Mouse (Mus musculus): ENCODE measurements around the gene Pdx1. TPM values are rescaled to one million over a fixed set of nuclear protein-coding genes. Genes with fewer than 3 reads are reported as not detected.
A peak's percentile ranks its signal among the peaks of the same experiment; 100 is the strongest.

The Pdx1 gene
- polyA plus RNA-seq (2014; fragmentation: Nextera tagmentation; extraction: Ambion mirVana): not detected in 2 replicates

DNA sequence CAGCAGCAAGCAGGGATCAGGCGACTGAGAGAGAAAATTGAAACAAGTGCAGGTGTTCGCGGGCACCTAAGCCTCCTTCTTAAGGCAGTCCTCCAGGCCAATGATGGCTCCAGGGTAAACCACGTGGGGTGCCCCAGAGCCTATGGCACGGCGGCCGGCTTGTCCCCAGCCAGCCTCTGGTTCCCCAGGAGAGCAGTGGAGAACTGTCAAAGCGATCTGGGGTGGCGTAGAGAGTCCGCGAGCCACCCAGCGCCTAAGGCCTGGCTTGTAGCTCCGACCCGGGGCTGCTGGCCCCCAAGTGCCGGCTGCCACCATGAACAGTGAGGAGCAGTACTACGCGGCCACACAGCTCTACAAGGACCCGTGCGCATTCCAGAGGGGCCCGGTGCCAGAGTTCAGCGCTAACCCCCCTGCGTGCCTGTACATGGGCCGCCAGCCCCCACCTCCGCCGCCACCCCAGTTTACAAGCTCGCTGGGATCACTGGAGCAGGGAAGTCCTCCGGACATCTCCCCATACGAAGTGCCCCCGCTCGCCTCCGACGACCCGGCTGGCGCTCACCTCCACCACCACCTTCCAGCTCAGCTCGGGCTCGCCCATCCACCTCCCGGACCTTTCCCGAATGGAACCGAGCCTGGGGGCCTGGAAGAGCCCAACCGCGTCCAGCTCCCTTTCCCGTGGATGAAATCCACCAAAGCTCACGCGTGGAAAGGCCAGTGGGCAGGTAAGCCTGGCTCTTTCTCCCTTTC is at the start of gene Pdx1:
TSS of gene Pdx1 (plus strand) at position 34 of the 747 bp plus-strand sequence.
- no peak within 1 kb of the TSS for H3K9ac ChIP-seq (ENCODE audit: low read depth, low read length)
- ATAC-seq (ENCODE audit: low read depth) (no peak), DNase-seq (ENCODE audit: low spot score) (no peak)
- H3K27me3 ChIP-seq (replicated peaks; ENCODE audit: control insufficient read depth, insufficient read depth, low read length): peaks cover 98% of the 10 kb centered on the region
- H3K4me2 ChIP-seq (ENCODE audit: low read depth, low read length): no peak within 1 kb of the TSS
- no peaks in the 10 kb centered on the region for H3K4me1 ChIP-seq (ENCODE audit: control insufficient read depth, insufficient read depth, low read length)
- under 1% methylated on average over 25 of the region's 44 CpGs for WGBS
- no peaks in the 10 kb centered on the region for H3K9me3 ChIP-seq (ENCODE audit: control insufficient read depth, low read length)
- no peak within 1 kb of the TSS for H3K4me3 ChIP-seq (ENCODE audit: low read depth, low read length)
- no peak within 1 kb of the TSS for H3K27ac ChIP-seq (replicated peaks; ENCODE audit: low read depth, low read length)
- H3K36me3 ChIP-seq (ENCODE audit: control insufficient read depth, insufficient read depth, low read length): no peaks in the 10 kb centered on the region

DNA sequence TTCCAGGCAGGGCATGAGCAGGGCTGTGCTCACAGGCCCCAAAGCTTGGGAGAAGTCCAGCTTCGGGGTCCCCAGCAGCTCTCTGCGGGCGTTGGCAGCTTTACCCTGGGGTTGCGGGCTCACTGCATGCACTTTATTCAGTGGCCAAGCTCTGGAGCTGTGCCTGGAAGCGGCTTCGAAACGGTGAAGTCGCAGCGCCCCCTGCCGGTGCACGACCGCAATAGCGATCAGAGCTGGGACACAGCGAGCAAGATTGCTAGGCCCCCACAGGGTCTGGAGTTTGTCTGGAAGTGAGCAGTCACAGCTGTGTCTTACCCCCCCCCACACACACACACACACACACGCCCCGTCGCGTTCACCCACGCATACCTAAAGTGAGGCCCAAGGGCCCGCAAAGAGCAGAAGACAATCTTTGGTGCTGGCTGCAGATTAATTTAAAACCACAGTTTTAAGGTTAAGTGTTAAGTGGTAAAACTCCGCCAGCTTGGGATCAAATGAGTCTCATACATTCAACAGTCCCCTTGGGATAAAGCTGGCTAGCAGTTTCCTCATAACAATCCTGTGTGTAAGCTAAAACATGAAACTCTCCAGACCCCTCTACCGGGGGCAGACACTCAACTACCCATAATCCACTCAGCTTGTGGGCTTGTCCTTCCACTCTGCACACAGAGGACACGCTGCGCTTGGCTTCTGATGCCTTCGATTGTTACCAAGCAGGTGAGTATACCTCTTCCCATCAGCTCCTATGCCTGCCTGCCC is 42.2 kb upstream of the Pdx1 start:
- no peak overlapping the region for H3K4me3 ChIP-seq (ENCODE audit: low read depth, low read length)
- no peaks in the 10 kb centered on the region for H3K36me3 ChIP-seq (ENCODE audit: control insufficient read depth, insufficient read depth, low read length)
- 0 out of 2 replicates have a peak overlapping the region, but pooled peaks have one; percentile 22 for H3K9ac ChIP-seq (ENCODE audit: low read depth, low read length)
- peak; percentile 84 for ATAC-seq (ENCODE audit: low read depth)
- 17% methylated on average over 19 of the region's 25 CpGs for WGBS
- 0 out of 2 replicates have a peak, but pooled peaks cover 4% of the 10 kb centered on the region for H3K4me1 ChIP-seq (ENCODE audit: control insufficient read depth, insufficient read depth, low read length)
- H3K27me3 ChIP-seq (replicated peaks; ENCODE audit: control insufficient read depth, insufficient read depth, low read length): peaks cover 48% of the 10 kb centered on the region
- peak; percentile 85 for DNase-seq (ENCODE audit: low spot score)
- H3K4me2 ChIP-seq (ENCODE audit: low read depth, low read length): peak overlapping the region; percentile 35
- no peaks in the 10 kb centered on the region for H3K9me3 ChIP-seq (ENCODE audit: control insufficient read depth, low read length)
- H3K27ac ChIP-seq (replicated peaks; ENCODE audit: low read depth, low read length): no peak overlapping the region

DNA sequence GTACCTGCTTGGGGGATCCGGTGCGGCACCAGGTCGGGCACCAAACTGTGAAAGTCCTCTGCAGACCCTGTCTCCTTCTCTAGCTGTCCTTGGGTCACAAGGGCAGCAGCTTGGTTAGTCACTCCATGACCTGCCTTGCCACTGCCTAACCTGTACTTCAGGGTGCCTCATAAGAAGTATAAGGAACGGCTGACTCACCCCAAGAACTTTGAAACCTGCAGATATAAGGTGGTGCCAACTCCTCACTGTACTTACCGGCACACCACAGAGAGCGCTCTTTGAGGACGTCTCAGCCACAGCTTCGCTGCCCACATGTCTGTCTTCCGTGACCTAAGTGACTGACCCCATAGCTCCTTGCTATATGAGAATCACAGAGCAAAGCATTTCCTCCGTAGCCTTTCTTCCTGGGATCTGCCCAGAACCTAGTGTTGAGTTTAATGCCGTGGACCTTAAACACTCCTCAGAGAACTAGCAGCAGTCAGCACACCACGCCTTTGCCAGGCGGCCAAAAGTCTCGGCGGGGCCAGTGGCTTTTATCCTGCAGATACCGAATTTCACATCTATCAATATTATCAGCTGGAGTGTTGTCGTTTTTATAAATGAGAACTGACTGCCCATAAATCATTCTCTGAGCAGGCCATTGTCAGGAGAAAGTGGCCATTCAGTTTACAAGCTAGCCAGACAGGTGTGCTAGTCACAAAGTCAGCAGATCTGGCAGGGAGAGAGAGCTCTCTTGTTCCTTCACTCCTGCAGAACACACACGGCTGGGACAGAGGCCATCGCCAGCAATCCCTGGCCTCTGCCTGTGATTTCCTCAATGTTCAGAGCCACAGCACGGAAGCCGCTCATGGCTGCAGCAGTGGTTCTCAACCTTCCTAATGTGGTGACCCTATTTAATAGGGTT is 34.1 kb upstream of the Pdx1 start:
- Histone ChIP-seq H3K4me1 (ENCODE audit: control insufficient read depth, insufficient read depth, low read length) (no peaks in the 10 kb centered on the region), H3K27ac (replicated peaks; ENCODE audit: low read depth, low read length) (no peak overlapping the region), H3K4me3 (ENCODE audit: low read depth, low read length) (no peak overlapping the region), H3K36me3 (ENCODE audit: control insufficient read depth, insufficient read depth, low read length) (no peaks in the 10 kb centered on the region), H3K4me2 (ENCODE audit: low read depth, low read length) (no peak overlapping the region), H3K9me3 (ENCODE audit: control insufficient read depth, low read length) (no peaks in the 10 kb centered on the region), H3K9ac (ENCODE audit: low read depth, low read length) (no peak overlapping the region), H3K27me3 (replicated peaks; ENCODE audit: control insufficient read depth, insufficient read depth, low read length) (no peaks in the 10 kb centered on the region)
- no peak for DNase-seq (ENCODE audit: low spot score)
- WGBS: 80% methylated on average over 21 of the region's 21 CpGs
- ATAC-seq (ENCODE audit: low read depth): no peak

DNA sequence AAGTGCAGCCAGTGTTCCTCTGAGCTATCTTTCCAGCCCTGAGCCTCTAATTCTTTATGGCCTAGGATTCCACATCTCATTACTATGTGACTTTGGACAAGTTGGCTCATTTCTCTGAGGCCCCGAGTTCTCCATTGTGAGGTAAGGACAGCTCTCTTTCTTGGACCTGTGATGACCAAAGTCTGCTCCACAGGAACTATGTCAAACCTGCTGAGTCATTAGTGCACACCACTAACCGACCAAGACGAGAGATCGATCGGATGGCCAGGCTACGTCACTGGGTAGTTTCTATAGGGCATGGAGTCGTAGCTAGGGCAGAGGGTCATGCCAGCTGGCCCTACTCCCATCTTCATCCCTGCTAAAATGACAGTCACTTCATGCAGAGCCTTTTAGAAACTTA is 25.9 kb upstream of the Pdx1 start:
- ATAC-seq (ENCODE audit: low read depth): no peak
- H3K9ac ChIP-seq (ENCODE audit: low read depth, low read length): no peak overlapping the region
- WGBS: 83% methylated on average over 7 of the region's 7 CpGs
- DNase-seq (ENCODE audit: low spot score): no peak
- H3K4me2 ChIP-seq (ENCODE audit: low read depth, low read length): no peak overlapping the region
- no peak overlapping the region for H3K27ac ChIP-seq (replicated peaks; ENCODE audit: low read depth, low read length)
- H3K4me1 ChIP-seq (ENCODE audit: control insufficient read depth, insufficient read depth, low read length): no peaks in the 10 kb centered on the region
- no peaks in the 10 kb centered on the region for H3K9me3 ChIP-seq (ENCODE audit: control insufficient read depth, low read length)
- no peak overlapping the region for H3K4me3 ChIP-seq (ENCODE audit: low read depth, low read length)
- peaks cover 3% of the 10 kb centered on the region; the same call in 1 of the 2 replicates for H3K27me3 ChIP-seq (replicated peaks; ENCODE audit: control insufficient read depth, insufficient read depth, low read length)
- H3K36me3 ChIP-seq (ENCODE audit: control insufficient read depth, insufficient read depth, low read length): no peaks in the 10 kb centered on the region

DNA sequence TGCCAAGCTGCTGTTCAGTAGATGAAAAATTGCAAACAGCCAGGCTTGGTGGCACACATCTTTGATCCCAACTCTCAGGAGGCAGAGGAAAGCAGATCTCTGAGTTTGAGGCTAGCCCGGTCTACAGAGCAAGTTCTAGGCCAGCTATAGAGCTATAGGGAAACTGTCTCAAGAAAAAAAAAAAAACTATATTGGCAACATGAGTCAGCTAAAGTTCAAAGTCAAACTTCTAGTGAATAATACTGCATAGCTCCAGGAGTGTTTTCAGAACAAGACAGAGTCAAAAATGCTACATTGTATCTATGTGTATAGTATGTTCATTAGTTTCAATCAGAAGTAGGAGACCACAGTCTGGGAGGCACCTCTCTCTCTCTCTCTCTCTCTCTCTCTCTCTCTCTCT is 9.6 kb upstream of the Pdx1 start:
- no peak overlapping the region for H3K27ac ChIP-seq (replicated peaks; ENCODE audit: low read depth, low read length)
- H3K9ac ChIP-seq (ENCODE audit: low read depth, low read length): no peak overlapping the region
- H3K4me2 ChIP-seq (ENCODE audit: low read depth, low read length): no peak overlapping the region
- 93% methylated on average over 1 of the region's 1 CpGs for WGBS
- no peaks in the 10 kb centered on the region for H3K36me3 ChIP-seq (ENCODE audit: control insufficient read depth, insufficient read depth, low read length)
- H3K9me3 ChIP-seq (ENCODE audit: control insufficient read depth, low read length): no peaks in the 10 kb centered on the region
- H3K27me3 ChIP-seq (replicated peaks; ENCODE audit: control insufficient read depth, insufficient read depth, low read length): peaks cover 37% of the 10 kb centered on the region
- no peak overlapping the region for H3K4me3 ChIP-seq (ENCODE audit: low read depth, low read length)
- no peak for ATAC-seq (ENCODE audit: low read depth)
- H3K4me1 ChIP-seq (ENCODE audit: control insufficient read depth, insufficient read depth, low read length): no peaks in the 10 kb centered on the region
- no peak for DNase-seq (ENCODE audit: low spot score)

DNA sequence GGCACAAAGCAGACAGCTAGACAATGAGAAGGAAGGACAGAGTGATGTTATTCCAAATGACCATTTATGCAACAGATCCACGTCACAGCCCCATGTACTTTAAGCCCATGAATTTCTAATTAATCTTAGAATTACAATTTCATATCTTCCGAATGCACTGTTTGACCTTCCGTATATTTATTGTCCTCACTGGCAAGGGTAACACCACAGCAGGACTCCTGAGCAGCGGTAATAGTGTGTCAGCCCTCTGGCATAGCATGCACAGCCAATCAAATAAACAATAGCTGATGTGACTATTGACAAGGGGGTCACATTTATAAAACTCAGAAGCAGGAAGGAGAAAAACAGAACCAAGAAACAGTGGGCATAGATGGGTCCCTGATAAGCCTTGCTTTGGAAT is 9.0 kb upstream of the Pdx1 start:
- H3K4me3 ChIP-seq (ENCODE audit: low read depth, low read length): no peak overlapping the region
- no peak overlapping the region for H3K9ac ChIP-seq (ENCODE audit: low read depth, low read length)
- WGBS: 81% methylated on average over 4 of the region's 4 CpGs
- H3K27me3 ChIP-seq (replicated peaks; ENCODE audit: control insufficient read depth, insufficient read depth, low read length): peaks cover 43% of the 10 kb centered on the region
- H3K27ac ChIP-seq (replicated peaks; ENCODE audit: low read depth, low read length): no peak overlapping the region
- ATAC-seq (ENCODE audit: low read depth) (no peak), DNase-seq (ENCODE audit: low spot score) (no peak)
- H3K4me1 ChIP-seq (ENCODE audit: control insufficient read depth, insufficient read depth, low read length): no peaks in the 10 kb centered on the region
- no peaks in the 10 kb centered on the region for H3K36me3 ChIP-seq (ENCODE audit: control insufficient read depth, insufficient read depth, low read length)
- H3K4me2 ChIP-seq (ENCODE audit: low read depth, low read length): no peak overlapping the region
- H3K9me3 ChIP-seq (ENCODE audit: control insufficient read depth, low read length): no peaks in the 10 kb centered on the region

DNA sequence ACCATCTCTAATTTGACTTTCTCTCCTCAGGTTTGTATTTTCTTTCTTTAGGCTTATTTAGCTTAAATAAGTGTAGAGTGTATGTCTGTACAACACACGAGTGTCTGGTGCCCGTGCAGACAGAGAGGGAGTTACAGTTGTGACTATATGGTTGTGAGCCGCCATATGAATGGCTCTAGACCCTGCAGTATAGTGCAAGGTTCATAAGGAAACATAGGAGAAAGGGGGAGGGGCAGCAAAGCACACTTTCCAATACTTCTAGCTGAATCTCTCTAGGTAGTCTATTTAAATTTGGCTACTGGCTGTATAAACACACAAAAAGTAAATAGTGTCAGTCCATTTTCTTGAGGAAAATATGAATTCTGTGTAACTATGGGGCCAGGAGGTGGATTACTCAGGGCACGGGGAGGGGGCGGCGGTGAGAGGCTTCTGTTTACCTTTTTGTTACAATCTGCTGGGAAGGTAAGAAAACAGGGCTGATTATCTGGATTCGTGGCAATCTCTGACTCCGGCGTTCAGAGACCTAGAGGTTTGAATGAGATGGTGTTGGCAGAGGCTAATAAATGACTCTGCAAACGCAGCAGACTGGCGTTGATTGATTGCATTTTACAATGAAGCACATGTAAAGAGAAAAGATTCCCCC is 7.7 kb upstream of the Pdx1 start:
- no peaks in the 10 kb centered on the region for H3K9me3 ChIP-seq (ENCODE audit: control insufficient read depth, low read length)
- no peak overlapping the region for H3K4me3 ChIP-seq (ENCODE audit: low read depth, low read length)
- WGBS: 58% methylated on average over 11 of the region's 11 CpGs
- DNase-seq (ENCODE audit: low spot score) (no peak), ATAC-seq (ENCODE audit: low read depth) (no peak)
- H3K9ac ChIP-seq (ENCODE audit: low read depth, low read length): no peak overlapping the region
- no peaks in the 10 kb centered on the region for H3K36me3 ChIP-seq (ENCODE audit: control insufficient read depth, insufficient read depth, low read length)
- H3K27ac ChIP-seq (replicated peaks; ENCODE audit: low read depth, low read length): no peak overlapping the region
- H3K4me1 ChIP-seq (ENCODE audit: control insufficient read depth, insufficient read depth, low read length): no peaks in the 10 kb centered on the region
- H3K27me3 ChIP-seq (replicated peaks; ENCODE audit: control insufficient read depth, insufficient read depth, low read length): peaks cover 55% of the 10 kb centered on the region
- H3K4me2 ChIP-seq (ENCODE audit: low read depth, low read length): no peak overlapping the region

DNA sequence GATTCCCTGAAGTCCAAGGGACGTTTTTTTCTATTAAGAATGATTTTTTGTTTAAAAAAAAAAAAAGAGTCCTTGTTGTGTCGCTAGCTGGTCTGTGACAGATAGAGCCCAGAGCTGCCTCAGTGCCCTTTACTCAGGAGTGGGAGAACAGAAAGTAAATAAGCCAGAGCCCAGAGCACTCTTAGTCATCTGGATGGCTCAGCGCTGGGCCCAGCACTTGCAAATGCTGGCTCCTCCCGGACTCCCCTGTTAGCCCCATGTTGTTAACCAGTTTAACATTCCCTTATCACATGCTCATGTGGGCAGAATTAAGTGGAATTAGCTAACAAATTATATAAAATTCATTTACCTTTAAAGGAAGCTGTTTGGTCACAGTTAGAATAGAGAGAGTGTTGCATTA is 5.8 kb upstream of the Pdx1 start:
- 38% methylated on average over 4 of the region's 4 CpGs for WGBS
- ATAC-seq (ENCODE audit: low read depth) (no peak), DNase-seq (ENCODE audit: low spot score) (no peak)
- H3K27ac ChIP-seq (replicated peaks; ENCODE audit: low read depth, low read length): no peak overlapping the region
- H3K36me3 ChIP-seq (ENCODE audit: control insufficient read depth, insufficient read depth, low read length): no peaks in the 10 kb centered on the region
- H3K9me3 ChIP-seq (ENCODE audit: control insufficient read depth, low read length): no peaks in the 10 kb centered on the region
- no peak overlapping the region for H3K4me3 ChIP-seq (ENCODE audit: low read depth, low read length)
- no peak overlapping the region for H3K9ac ChIP-seq (ENCODE audit: low read depth, low read length)
- H3K4me2 ChIP-seq (ENCODE audit: low read depth, low read length): no peak overlapping the region
- no peaks in the 10 kb centered on the region for H3K4me1 ChIP-seq (ENCODE audit: control insufficient read depth, insufficient read depth, low read length)
- peaks cover 75% of the 10 kb centered on the region for H3K27me3 ChIP-seq (replicated peaks; ENCODE audit: control insufficient read depth, insufficient read depth, low read length)

Measured in embryonic facial prominence, embryonic 14.5 days (tissue).